Mouse (Mus musculus): ENCODE data around the gene Dnajb14.
A peak's percentile ranks its signal among the peaks of the same experiment; 100 is the strongest.
"Not testable (repeated sequence)": the region's sequence is repeated elsewhere in the genome, so short reads cannot be mapped to it uniquely, and the experiment has no call there.

Gene Dnajb14

GRCm38 (mm10) chr3:137917694-137918171 lies 50.3 kb downstream of the Dnajb14 start:
- peak; percentile 22 for DNase-seq (ENCODE audit: low read depth, low spot score)

- DNase-seq (ENCODE audit: low read depth, low spot score): peak; percentile 87
These were observed 50.9 kb downstream of the Dnajb14 start, which contains the start of gene Lamtor3 for GRCm38 (mm10) chr3:137918172-137918931. Gene Lamtor3 (plus strand): TSS chr3:137918506.

- peak; percentile 52 for DNase-seq (ENCODE audit: low read depth, low spot score)
These were observed 51.4 kb downstream of the Dnajb14 start for GRCm38 (mm10) chr3:137918932-137919311.

DNA sequence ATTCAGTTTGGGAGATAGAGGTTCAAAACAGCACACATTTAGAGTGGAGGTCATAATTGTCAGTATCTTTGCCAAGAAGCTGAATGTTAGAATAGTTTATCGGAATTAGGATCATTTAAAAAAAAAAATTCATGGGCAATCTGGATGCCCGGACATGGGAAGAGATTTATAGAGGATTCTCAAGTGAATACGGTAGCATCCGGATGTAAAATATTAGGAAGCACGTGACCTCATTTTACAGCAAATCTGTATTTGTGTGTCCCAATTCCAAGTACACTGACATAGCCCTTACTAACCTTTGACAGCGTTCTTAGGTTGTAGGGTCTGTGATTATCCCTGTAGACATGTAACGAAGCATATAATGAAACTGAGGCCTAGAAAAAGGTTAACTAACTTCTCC lies 51.9 kb downstream of the Dnajb14 start:
- DNase-seq (ENCODE audit: low read depth, low spot score): no peak

- DNase-seq (ENCODE audit: low read depth, low spot score): no peak
These were observed 53.1 kb downstream of the Dnajb14 start for GRCm38 (mm10) chr3:137920594-137920993.

DNA sequence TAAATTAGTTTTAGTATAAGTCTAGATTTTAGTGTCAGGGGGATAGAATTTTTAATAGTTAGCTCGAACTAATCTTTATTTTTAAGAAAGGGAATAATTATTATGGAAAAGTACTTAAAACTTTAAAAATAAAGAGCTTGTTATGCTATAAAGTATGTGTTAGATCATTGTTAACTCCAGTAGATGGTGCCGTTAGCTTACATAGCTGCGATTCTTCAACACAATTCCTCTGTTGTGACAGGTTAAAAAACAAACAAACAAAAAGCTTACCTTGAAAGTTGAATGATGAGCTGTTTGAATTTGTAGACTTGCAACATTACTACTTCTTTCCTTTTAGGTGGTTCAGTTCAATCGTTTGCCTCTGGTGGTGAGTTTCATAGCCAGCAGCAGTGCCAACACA lies 59.5 kb downstream of the Dnajb14 start:
- no peak for DNase-seq (ENCODE audit: low read depth, low spot score)

DNA sequence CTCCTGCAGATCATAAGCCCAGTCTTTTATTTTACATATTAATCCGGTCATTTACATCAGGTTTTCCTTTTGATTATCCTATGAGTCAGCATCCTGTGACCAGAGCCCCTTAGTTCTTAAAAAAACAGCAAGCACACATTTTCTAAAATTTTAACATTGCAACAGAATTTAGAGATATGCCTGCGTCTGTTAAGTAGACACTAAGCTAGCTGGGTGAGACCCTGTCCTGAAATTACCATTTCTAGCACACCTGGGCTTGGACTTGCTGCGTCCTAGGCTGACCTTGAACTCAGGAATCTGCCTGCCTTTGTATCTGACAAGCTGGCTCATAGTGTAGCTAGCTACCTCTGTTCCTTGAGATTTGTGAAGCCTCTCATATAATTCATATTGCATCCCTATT lies 62.5 kb downstream of the Dnajb14 start:
- DNase-seq (ENCODE audit: low read depth, low spot score): no peak

DNA sequence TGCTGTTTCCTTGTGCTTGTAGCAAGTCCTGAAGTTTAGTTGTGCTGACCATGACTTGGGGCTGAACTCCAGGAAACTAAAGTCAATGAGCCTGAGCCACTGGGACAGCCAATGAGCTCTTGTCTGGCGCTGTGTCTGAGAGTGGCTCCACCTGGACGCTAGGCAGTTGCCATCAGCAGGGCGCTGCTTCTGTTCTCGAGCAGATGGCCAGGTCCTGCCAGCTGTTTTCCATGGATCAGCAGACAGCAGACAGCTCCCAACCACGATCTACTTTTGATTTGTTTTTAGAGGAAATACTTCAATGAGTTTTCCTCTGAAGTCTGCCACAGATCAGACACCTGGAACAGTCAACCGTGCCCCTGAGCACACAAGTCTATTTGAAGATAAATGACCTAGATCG lies 65.3 kb downstream of the Dnajb14 start:
- no peak for DNase-seq (ENCODE audit: low read depth, low spot score)

- no peak for DNase-seq (ENCODE audit: low read depth, low spot score)
These were observed 66.5 kb downstream of the Dnajb14 start for GRCm38 (mm10) chr3:137933986-137934385.

DNA sequence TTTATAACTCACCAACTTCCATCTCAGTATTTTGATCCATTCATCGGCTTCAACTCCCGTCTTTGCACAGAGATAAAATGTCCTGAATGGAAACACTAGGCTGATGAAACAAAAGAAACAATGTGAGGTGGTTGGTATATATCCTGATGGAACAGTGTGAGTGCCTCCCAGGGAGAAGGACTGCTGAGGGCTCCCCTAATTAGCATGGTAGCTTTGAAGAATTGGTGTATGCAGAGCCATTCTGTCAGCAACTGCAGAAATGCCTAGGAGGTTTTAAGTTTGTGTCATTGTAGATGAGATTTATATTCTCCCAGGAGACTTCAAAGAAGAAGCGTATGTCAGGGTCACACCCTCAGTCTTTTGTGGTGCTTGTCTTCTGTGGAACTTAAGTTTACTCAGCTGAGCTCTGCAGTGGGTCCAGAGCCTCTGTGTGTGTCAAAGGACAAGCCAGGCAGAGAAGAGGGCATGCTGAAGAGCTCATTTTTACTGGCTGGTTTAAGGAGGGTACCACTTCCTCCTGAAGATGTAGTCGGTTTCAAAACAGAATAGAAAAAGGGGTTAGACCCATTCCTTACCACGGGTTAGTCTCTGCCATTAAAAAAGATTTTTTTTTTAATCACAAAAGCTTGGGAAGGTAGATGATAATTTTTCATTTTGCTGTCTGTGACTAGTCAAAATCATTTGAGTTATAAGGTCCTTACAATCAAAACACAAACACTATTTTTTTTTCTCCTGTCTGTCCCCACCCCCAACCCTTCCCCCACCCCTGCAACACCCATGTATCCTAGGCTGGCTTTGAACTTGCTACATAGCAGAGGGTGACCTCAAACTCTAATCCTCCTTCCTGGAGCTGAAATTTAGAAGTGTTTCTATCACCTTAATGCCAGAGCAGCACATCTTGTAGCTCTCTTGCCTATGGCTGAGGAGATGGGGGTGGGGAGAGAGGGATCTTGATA lies 68.4 kb downstream of the Dnajb14 start:
- DNase-seq (ENCODE audit: low read depth, low spot score): no peak

- DNase-seq (ENCODE audit: low read depth, low spot score): no peak
These were observed 69.1 kb downstream of the Dnajb14 start for GRCm38 (mm10) chr3:137936541-137936940.

GRCm38 (mm10) chr3:137938608-137939007 lies 71.1 kb downstream of the Dnajb14 start:
- peak; percentile 93 for DNase-seq (ENCODE audit: low read depth, low spot score)

GRCm38 (mm10) chr3:137940757-137941156 lies 73.3 kb downstream of the Dnajb14 start:
- DNase-seq (ENCODE audit: low read depth, low spot score): no peak

- no peak for DNase-seq (ENCODE audit: low read depth, low spot score)
These were observed 74.1 kb downstream of the Dnajb14 start for GRCm38 (mm10) chr3:137941555-137941954.

- DNase-seq (ENCODE audit: low read depth, low spot score): no peak
These were observed 74.7 kb downstream of the Dnajb14 start for GRCm38 (mm10) chr3:137942098-137942622.

- DNase-seq (ENCODE audit: low read depth, low spot score): no peak
These were observed 76.3 kb downstream of the Dnajb14 start for GRCm38 (mm10) chr3:137943737-137944154.

DNA sequence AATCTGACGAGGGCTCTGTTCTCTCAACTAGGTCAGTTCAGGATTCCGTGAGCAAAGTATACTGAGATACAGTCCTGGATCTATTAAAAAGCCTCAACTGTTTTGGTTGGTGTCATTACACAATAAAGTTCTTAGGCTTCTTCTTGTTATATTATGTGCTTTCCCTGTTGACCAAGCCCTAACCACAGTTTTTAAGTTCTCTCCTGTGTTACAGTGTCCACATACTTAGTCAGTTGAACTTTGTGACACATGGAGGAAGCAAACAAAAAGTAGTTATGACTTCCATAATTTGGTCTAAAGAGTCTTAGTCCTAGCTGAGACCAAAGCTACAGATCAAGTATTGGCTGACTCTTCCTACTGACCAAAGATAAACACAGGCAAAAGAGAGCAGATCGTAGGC lies 79.4 kb downstream of the Dnajb14 start:
- no peak for DNase-seq (ENCODE audit: low read depth, low spot score)

DNA sequence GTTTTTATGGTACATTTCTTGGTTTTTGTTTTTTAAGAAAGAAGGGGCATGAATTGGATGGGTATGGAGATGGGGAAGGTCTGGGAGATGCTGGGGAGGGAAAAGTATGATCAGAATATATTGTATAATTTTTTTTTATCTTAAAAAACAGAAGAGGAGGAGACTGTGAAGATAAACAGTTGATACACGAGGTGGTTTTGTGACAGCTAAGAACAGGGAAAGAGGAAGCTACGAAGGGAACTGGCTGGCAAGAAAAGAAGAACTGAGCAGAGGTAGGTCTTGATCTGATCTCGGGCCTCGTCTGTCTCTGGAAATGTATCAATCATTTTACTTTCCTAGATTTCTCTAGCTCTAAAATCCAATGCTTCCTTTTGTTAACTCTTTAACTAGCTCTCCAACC lies 80.0 kb downstream of the Dnajb14 start:
- DNase-seq (ENCODE audit: low read depth, low spot score): no peak

- no peak for DNase-seq (ENCODE audit: low read depth, low spot score)
These were observed 82.9 kb downstream of the Dnajb14 start for GRCm38 (mm10) chr3:137950191-137950885.

- not testable (repeated sequence) for DNase-seq (ENCODE audit: low read depth, low spot score)
These were observed 83.8 kb downstream of the Dnajb14 start for GRCm38 (mm10) chr3:137951302-137951701.

GRCm38 (mm10) chr3:137951819-137952218 lies 84.3 kb downstream of the Dnajb14 start:
- no peak for DNase-seq (ENCODE audit: low read depth, low spot score)
